Mouse (Mus musculus): Measurements from ENCODE around the gene Kng1. TPM values are rescaled to one million over a fixed set of nuclear protein-coding genes. Genes with fewer than 3 reads are reported as not detected.
"Not testable (repeated sequence)": the region's sequence is repeated elsewhere in the genome, so short reads cannot be mapped to it uniquely, and the experiment has no call there.

Gene Kng1
- polyA plus RNA-seq, 1 experiment from 2014 or later: 0.59 TPM

DNA sequence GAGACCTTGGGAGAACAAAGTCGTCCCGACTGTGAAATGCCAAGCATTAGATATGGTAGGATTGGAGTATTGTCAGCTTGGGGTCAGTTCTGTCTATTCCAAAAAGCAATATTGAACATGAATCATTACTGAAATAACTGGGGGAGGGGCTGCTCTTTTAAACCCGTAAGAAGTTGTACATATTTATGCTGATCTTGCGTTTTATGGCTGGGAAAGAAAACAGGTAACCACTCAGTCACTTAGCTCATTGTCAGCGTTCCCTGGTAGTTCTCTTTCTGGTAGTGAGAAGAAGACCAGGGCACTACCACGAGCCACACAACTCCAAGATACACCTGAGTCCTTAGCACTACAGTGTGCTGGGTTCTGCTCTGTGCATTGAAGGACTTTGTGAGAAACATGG lies 19.9 kb downstream of the Kng1 start:
- not testable (repeated sequence) for H3K4me3 ChIP-seq (ENCODE audit: low read depth, low read length); H3K9me3 ChIP-seq (ENCODE audit: control insufficient read depth, low read depth, low read length); H3K9ac ChIP-seq (replicated peaks; ENCODE audit: low read depth, low read length); H3K4me2 ChIP-seq (replicated peaks; ENCODE audit: low read depth, low read length); H3K36me3 ChIP-seq (ENCODE audit: control insufficient read depth, insufficient read depth, low read length); H3K27me3 ChIP-seq (ENCODE audit: control insufficient read depth, insufficient read depth, low read length); H3K4me1 ChIP-seq (ENCODE audit: control insufficient read depth, insufficient read depth, low read length); ATAC-seq (ENCODE audit: insufficient number of reproducible peaks, insufficient read depth, low FRiP score, low read depth); H3K27ac ChIP-seq (ENCODE audit: low read length)
- 83% methylated on average over 6 of the region's 6 CpGs for WGBS

DNA sequence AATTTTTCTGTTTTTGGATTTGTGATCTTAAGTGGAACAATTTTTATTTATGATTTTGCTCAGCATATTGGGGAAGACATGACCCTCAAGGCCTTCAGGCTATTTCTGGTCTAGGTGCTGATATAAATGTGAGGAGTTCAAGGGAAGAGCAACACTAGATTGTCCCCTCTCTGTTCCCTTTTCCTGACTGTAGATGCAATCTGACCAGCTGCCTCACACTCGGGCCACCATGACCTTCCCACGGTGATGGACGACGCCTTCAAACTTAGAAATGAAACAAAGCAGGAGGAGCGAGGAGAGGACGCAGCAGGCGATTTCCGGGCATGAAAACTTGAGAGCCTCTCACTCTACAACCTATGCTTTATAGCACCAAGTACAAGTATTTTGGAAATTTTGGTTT lies 29.5 kb downstream of the Kng1 start:
- not testable (repeated sequence) for ATAC-seq (ENCODE audit: insufficient number of reproducible peaks, insufficient read depth, low FRiP score, low read depth); H3K9ac ChIP-seq (replicated peaks; ENCODE audit: low read depth, low read length); H3K36me3 ChIP-seq (ENCODE audit: control insufficient read depth, insufficient read depth, low read length); H3K4me1 ChIP-seq (ENCODE audit: control insufficient read depth, insufficient read depth, low read length); H3K27ac ChIP-seq (ENCODE audit: low read length); H3K4me3 ChIP-seq (ENCODE audit: low read depth, low read length); H3K9me3 ChIP-seq (ENCODE audit: control insufficient read depth, low read depth, low read length); H3K4me2 ChIP-seq (replicated peaks; ENCODE audit: low read depth, low read length); H3K27me3 ChIP-seq (ENCODE audit: control insufficient read depth, insufficient read depth, low read length)
- WGBS: 66% methylated on average over 8 of the region's 8 CpGs

DNA sequence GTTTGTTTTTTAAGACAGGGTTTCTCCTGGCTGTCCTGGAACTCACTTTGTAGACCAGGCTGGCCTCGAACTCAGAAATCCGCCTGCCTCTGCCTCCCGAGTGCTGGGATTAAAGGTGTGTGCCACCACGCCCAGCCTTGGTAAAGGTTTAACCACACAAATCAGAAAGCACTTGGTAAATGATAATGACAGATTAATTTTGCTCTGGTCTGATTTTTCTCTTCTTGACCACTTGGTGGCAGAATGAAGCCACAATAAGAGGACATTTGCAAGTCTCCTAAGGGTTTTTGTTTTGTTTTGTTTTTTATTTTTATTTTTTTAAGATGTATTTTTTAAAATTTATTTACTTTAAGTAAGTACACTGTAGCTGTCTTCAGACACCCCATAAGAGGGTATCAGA lies 30.0 kb downstream of the Kng1 start:
- 46% methylated on average over 4 of the region's 4 CpGs for WGBS
- not testable (repeated sequence) for ATAC-seq (ENCODE audit: insufficient number of reproducible peaks, insufficient read depth, low FRiP score, low read depth)

DNA sequence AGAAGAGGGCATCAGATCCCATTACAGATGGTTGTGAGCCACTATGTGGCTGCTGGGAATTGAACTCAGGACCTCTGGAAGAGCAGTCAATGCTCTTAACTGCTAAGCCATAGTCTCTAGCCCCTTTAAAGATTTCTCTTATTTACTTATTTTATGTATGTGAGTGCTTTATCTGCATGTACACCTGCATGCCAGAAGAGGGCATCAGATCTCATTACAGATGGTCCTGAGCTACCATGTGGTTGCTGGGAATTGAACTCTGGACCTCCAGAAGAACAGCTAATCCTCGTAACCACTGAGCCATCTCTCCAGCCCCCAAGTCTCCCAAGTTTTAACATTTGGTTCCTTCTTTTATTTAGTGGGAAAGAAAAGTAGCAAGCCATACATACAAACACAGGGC lies 30.8 kb downstream of the Kng1 start:
- H3K27me3 ChIP-seq (ENCODE audit: control insufficient read depth, insufficient read depth, low read length); H3K36me3 ChIP-seq (ENCODE audit: control insufficient read depth, insufficient read depth, low read length); H3K4me1 ChIP-seq (ENCODE audit: control insufficient read depth, insufficient read depth, low read length); ATAC-seq (ENCODE audit: insufficient number of reproducible peaks, insufficient read depth, low FRiP score, low read depth); H3K27ac ChIP-seq (ENCODE audit: low read length); H3K4me2 ChIP-seq (replicated peaks; ENCODE audit: low read depth, low read length); H3K9ac ChIP-seq (replicated peaks; ENCODE audit: low read depth, low read length); H3K4me3 ChIP-seq (ENCODE audit: low read depth, low read length); H3K9me3 ChIP-seq (ENCODE audit: control insufficient read depth, low read depth, low read length): not testable (repeated sequence)
- WGBS: 93% methylated on average over 1 of the region's 1 CpGs

More for the DNA sequence above, 30.0 kb downstream of the Kng1 start:
- H3K27ac ChIP-seq (ENCODE audit: low read length); H3K9ac ChIP-seq (replicated peaks; ENCODE audit: low read depth, low read length); H3K27me3 ChIP-seq (ENCODE audit: control insufficient read depth, insufficient read depth, low read length); H3K9me3 ChIP-seq (ENCODE audit: control insufficient read depth, low read depth, low read length); H3K4me3 ChIP-seq (ENCODE audit: low read depth, low read length); H3K4me1 ChIP-seq (ENCODE audit: control insufficient read depth, insufficient read depth, low read length); H3K36me3 ChIP-seq (ENCODE audit: control insufficient read depth, insufficient read depth, low read length); H3K4me2 ChIP-seq (replicated peaks; ENCODE audit: low read depth, low read length): not testable (repeated sequence)

DNA sequence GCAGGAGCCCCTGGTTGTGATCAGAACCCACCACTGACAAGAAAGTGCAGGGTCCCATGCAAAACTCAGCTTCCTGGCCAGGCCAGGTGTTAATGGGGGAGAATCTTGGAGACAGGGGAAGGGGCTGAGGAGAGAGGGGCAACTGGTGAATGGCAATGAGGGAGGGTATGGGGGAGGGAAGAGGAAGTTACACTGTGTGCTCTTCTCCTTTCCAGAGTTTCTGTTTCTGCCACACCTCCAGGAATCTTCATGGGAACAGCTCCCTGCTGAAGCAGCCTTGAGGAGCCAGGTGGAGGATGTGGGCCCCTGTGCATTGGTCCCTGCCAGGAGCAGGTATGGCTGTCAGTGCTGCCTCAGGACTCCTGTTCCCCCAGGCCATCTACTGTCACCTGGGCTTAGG lies 33.7 kb downstream of the Kng1 start:
- H3K9ac ChIP-seq (replicated peaks; ENCODE audit: low read depth, low read length); H3K4me3 ChIP-seq (ENCODE audit: low read depth, low read length); H3K9me3 ChIP-seq (ENCODE audit: control insufficient read depth, low read depth, low read length); H3K4me2 ChIP-seq (replicated peaks; ENCODE audit: low read depth, low read length); H3K36me3 ChIP-seq (ENCODE audit: control insufficient read depth, insufficient read depth, low read length); H3K4me1 ChIP-seq (ENCODE audit: control insufficient read depth, insufficient read depth, low read length); H3K27me3 ChIP-seq (ENCODE audit: control insufficient read depth, insufficient read depth, low read length); ATAC-seq (ENCODE audit: insufficient number of reproducible peaks, insufficient read depth, low FRiP score, low read depth); H3K27ac ChIP-seq (ENCODE audit: low read length): not testable (repeated sequence)

DNA sequence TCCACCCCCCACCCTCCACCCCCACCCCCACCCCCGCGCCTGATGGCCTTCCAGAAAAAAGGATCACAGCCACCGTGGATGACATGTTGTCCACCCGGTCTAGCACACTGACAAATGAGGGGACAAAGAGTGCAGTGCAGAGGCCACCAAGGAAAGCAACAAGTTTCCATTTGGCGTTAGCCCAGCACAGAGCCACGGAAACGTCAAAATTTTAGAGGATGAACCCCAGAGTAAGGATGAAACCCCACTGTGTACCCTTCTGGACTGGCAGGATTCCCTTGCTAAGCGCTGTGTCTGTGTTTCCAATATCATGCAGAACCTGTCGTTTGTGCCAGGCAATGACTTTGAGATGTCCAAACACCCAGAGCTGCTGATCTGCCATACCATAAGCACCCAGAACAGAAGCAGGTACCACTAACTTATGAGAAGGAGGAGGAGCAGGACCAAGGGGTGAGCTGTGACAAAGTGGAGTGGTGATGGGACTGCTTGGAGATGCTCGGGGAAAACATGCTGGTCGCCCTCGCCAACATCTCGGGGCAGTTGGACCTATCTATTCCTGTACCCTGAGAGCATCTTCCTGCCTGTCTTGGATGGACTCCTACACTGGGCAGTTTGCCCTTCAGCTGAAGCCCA lies 35.8 kb downstream of the Kng1 start:
- WGBS: 70% methylated on average over 13 of the region's 13 CpGs
- no peak for ATAC-seq (ENCODE audit: insufficient number of reproducible peaks, insufficient read depth, low FRiP score, low read depth)
- H3K4me2 ChIP-seq (replicated peaks; ENCODE audit: low read depth, low read length): no peak overlapping the region

DNA sequence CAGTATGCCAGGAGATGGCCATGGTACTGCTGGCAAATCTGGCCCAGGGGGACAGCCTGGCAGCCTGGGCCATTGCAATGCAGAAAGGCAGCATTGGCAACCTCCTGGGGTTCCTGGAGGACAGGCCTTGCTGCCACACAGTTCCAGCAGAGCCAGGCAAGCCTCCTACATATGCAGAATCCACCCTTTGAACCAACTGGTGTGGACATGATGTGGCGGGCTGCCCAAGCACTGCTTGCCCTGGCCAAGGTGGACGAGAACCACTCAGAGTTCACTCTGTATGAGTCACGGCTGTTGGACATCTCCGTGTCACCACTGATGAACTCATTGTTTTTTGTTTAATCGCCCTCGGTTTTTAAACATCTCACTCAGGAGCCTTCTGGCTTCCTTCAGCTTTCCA lies 36.5 kb downstream of the Kng1 start:
- no peak for ATAC-seq (ENCODE audit: insufficient number of reproducible peaks, insufficient read depth, low FRiP score, low read depth)
- 81% methylated on average over 6 of the region's 6 CpGs for WGBS

More for the DNA sequence above, 35.8 kb downstream of the Kng1 start:
- H3K9me3 ChIP-seq (ENCODE audit: control insufficient read depth, low read depth, low read length): no peaks in the 10 kb centered on the region
- no peak overlapping the region for H3K4me3 ChIP-seq (ENCODE audit: low read depth, low read length)
- H3K9ac ChIP-seq (replicated peaks; ENCODE audit: low read depth, low read length): no peak overlapping the region
- H3K4me1 ChIP-seq (ENCODE audit: control insufficient read depth, insufficient read depth, low read length): no peaks in the 10 kb centered on the region
- H3K36me3 ChIP-seq (ENCODE audit: control insufficient read depth, insufficient read depth, low read length): no peaks in the 10 kb centered on the region
- no peaks in the 10 kb centered on the region for H3K27me3 ChIP-seq (ENCODE audit: control insufficient read depth, insufficient read depth, low read length)
- no peak overlapping the region for H3K27ac ChIP-seq (ENCODE audit: low read length)

DNA sequence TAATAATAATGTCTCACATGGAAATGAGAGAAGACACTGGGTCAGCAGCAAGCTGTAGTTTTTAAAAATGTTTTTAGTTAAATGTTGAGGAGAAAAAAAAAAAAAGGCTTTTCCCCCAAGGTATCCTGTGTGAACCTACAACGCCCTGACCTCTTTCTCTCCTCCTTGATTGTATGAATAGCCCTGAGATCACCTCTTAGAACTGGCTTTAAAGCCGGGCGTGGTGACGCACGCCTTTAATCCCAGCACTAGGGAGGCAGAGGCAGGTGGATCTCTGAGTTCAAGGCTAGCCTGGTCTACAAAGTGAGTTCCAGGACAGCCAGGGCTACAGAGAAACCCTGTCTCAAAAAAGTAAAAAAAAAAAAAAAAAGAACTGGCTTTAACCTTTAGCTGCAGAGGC lies 37.9 kb downstream of the Kng1 start:
- not testable (repeated sequence) for H3K4me2 ChIP-seq (replicated peaks; ENCODE audit: low read depth, low read length); H3K27me3 ChIP-seq (ENCODE audit: control insufficient read depth, insufficient read depth, low read length); H3K9ac ChIP-seq (replicated peaks; ENCODE audit: low read depth, low read length); H3K27ac ChIP-seq (ENCODE audit: low read length); H3K9me3 ChIP-seq (ENCODE audit: control insufficient read depth, low read depth, low read length); H3K36me3 ChIP-seq (ENCODE audit: control insufficient read depth, insufficient read depth, low read length); ATAC-seq (ENCODE audit: insufficient number of reproducible peaks, insufficient read depth, low FRiP score, low read depth); H3K4me3 ChIP-seq (ENCODE audit: low read depth, low read length); H3K4me1 ChIP-seq (ENCODE audit: control insufficient read depth, insufficient read depth, low read length)
- 90% methylated on average over 5 of the region's 5 CpGs for WGBS

More for the DNA sequence above, 36.5 kb downstream of the Kng1 start:
- Histone ChIP-seq H3K4me2 (replicated peaks; ENCODE audit: low read depth, low read length) (no peak overlapping the region), H3K27me3 (ENCODE audit: control insufficient read depth, insufficient read depth, low read length) (no peaks in the 10 kb centered on the region), H3K36me3 (ENCODE audit: control insufficient read depth, insufficient read depth, low read length) (no peaks in the 10 kb centered on the region), H3K9ac (replicated peaks; ENCODE audit: low read depth, low read length) (no peak overlapping the region), H3K4me1 (ENCODE audit: control insufficient read depth, insufficient read depth, low read length) (no peaks in the 10 kb centered on the region), H3K4me3 (ENCODE audit: low read depth, low read length) (no peak overlapping the region), H3K27ac (ENCODE audit: low read length) (no peak overlapping the region), H3K9me3 (ENCODE audit: control insufficient read depth, low read depth, low read length) (no peaks in the 10 kb centered on the region)

DNA sequence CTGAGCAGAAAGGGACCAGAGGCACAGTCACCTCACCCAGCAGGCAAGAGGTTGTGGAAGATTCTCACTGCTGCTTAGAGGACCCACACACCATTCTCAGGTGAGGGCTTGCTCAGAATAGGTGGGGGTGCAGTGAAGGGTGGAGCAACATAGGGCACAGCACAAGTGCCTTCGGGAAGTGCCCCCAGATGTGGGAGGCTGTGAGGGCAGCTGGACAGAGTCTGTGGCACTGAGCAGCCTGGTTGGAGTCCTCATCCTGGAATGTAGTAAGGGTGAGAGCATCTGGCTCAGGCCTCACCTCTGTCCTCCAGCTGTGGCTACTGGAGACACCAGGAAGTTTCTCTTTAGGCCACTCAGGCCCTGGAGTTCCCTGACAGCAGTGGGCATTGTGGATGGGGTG lies 39.2 kb downstream of the Kng1 start:
- H3K27me3 ChIP-seq (ENCODE audit: control insufficient read depth, insufficient read depth, low read length); ATAC-seq (ENCODE audit: insufficient number of reproducible peaks, insufficient read depth, low FRiP score, low read depth); H3K4me3 ChIP-seq (ENCODE audit: low read depth, low read length); H3K9ac ChIP-seq (replicated peaks; ENCODE audit: low read depth, low read length); H3K4me2 ChIP-seq (replicated peaks; ENCODE audit: low read depth, low read length); H3K36me3 ChIP-seq (ENCODE audit: control insufficient read depth, insufficient read depth, low read length); H3K27ac ChIP-seq (ENCODE audit: low read length); H3K9me3 ChIP-seq (ENCODE audit: control insufficient read depth, low read depth, low read length): not testable (repeated sequence)
- 82% methylated on average over 1 of the region's 1 CpGs for WGBS
- H3K4me1 ChIP-seq (ENCODE audit: control insufficient read depth, insufficient read depth, low read length): peaks cover 11% of the 10 kb centered on the region
